Mouse (Mus musculus) G1E (cell line): Measurements from ENCODE around the gene Kmt5a. TPM values are rescaled to one million over a fixed set of nuclear protein-coding genes. Genes with fewer than 3 reads are reported as not detected.

Experiments
- ATAC-seq: 2 replicates; pipeline ENCODE4 v1.8.0; 2016; ENCODE audit warnings: mild to moderate bottlenecking; ENCODE audit not compliant: insufficient number of reproducible peaks, poor library complexity, low FRiP score, severe bottlenecking; ENCODE audit errors: extremely low read depth
- DNase-seq: peaks from one replicate; pipeline ENCODE4 v3.0.0; 2012; ENCODE audit warnings: low spot score
- H3K27me3 ChIP-seq: 2 replicates; pipeline ENCODE4 v1.6.1; 2012; ENCODE audit warnings: mild to moderate bottlenecking, low read length, inconsistent platforms; ENCODE audit not compliant: insufficient read depth
- H3K36me3 ChIP-seq: replicated peaks from 2 replicates; pipeline ENCODE3; 2012; ENCODE audit warnings: mild to moderate bottlenecking, inconsistent platforms
- H3K4me1 ChIP-seq: 2 replicates; pipeline ENCODE4 v1.6.1; 2012; ENCODE audit warnings: low read depth, low read length, inconsistent platforms, mixed read lengths; ENCODE audit not compliant: insufficient read depth
- H3K4me3 ChIP-seq: 2 replicates; pipeline ENCODE4 v1.5.1; 2012; ENCODE audit warnings: low read depth, mild to moderate bottlenecking, inconsistent platforms, low read length, moderate library complexity, mixed read lengths
- H3K9me3 ChIP-seq: replicated peaks from 2 replicates; pipeline ENCODE4 v1.6.1; 2012; ENCODE audit warnings: inconsistent platforms
- CTCF ChIP-seq: IDR thresholded peaks from 2 replicates; pipeline ENCODE4 v1.5.1; 2012; ENCODE audit warnings: low read depth, low read length, inconsistent platforms, mixed read lengths
- GATA1 ChIP-seq: IDR thresholded peaks from 2 replicates; pipeline ENCODE4 v1.6.1; 2012; ENCODE audit warnings: borderline replicate concordance, low read length, inconsistent platforms, mixed read lengths
- GATA2 ChIP-seq: IDR thresholded peaks from 2 replicates; pipeline ENCODE4 v1.6.1; 2012; ENCODE audit warnings: low read depth, low read length, inconsistent platforms, borderline replicate concordance
- POLR2AphosphoS5 ChIP-seq: IDR thresholded peaks from 2 replicates; pipeline ENCODE4 v1.6.1; 2012; ENCODE audit warnings: low read depth, low read length, inconsistent platforms; ENCODE audit not compliant: insufficient replicate concordance
- TAL1 ChIP-seq: conservative IDR thresholded peaks from 2 replicates; pipeline ENCODE4 v1.6.1; 2012; ENCODE audit warnings: low read depth, low read length, inconsistent platforms, mixed read lengths
- polyA plus RNA-seq: library from polyadenylated mRNA; stranded (reverse); fragments of >175 nt; gene quantifications from 2 replicates; pipeline ENCODE4 v1.2.3, GENCODE M21; 2012
- total RNA-seq, 2 experiments: library from RNA; stranded (forward) in 1 of 2; stranded (reverse) in 1 of 2; fragments of 200-1000 nt in 1 of 2; fragments of >200 nt in 1 of 2; fragmentation: Nextera tagmentation in 1 of 2; gene quantifications; 2 replicates each; pipeline ENCODE4 v1.2.3; 2014 to 2017

Kmt5a gene
- total and polyA plus RNA-seq, 3 experiments: 91.8 to 504 (median 320) TPM

- peaks cover 27% of the 10 kb centered on the region for H3K36me3 ChIP-seq
- H3K9me3 ChIP-seq: no peaks in the 10 kb centered on the region
- DNase-seq: no peak
- peaks cover 66% of the 10 kb centered on the region for H3K4me1 ChIP-seq
- TF ChIP-seq CTCF: no peak
- no peak overlapping the region; the same call in 1 of the 2 replicates for H3K4me3 ChIP-seq
- ATAC-seq: no peak
- H3K27me3 ChIP-seq: no peaks in the 10 kb centered on the region
These were observed 17.9 kb upstream of the Kmt5a start for GRCm38 (mm10) chr5:124421786-124422185.

- no peak for ATAC-seq
- Histone ChIP-seq H3K4me1 (peaks cover 54% of the 10 kb centered on the region), H3K4me3 (peak overlapping the region; percentile 98), H3K27me3 (no peaks in the 10 kb centered on the region), H3K9me3 (no peaks in the 10 kb centered on the region), H3K36me3 (peaks cover 20% of the 10 kb centered on the region)
- TF ChIP-seq TAL1 (no peak), POLR2AphosphoS5 (no peak), CTCF (no peak), GATA2 (no peak), GATA1 (no peak)
- DNase-seq: peak; percentile 33
These were observed 15.5 kb upstream of the Kmt5a start for GRCm38 (mm10) chr5:124424200-124424722.

GRCm38 (mm10) chr5:124424723-124425411 is 14.9 kb upstream of the Kmt5a start:
- H3K9me3 ChIP-seq: no peaks in the 10 kb centered on the region
- H3K4me3 ChIP-seq: peak overlapping the region; percentile 98
- peaks cover 19% of the 10 kb centered on the region for H3K36me3 ChIP-seq
- H3K4me1 ChIP-seq: peaks cover 48% of the 10 kb centered on the region
- ATAC-seq (no peak), DNase-seq (peak; percentile 13)
- TF ChIP-seq GATA2: no peak
- no peak for TF ChIP-seq GATA1
- TF ChIP-seq TAL1: no peak
- TF ChIP-seq POLR2AphosphoS5: no peak
- TF ChIP-seq CTCF: no peak
- no peaks in the 10 kb centered on the region for H3K27me3 ChIP-seq

- H3K4me3 ChIP-seq: peak within 1 kb of the TSS; percentile 98
- DNase-seq (peak; percentile 84), ATAC-seq (peak; percentile 79)
- H3K27me3 ChIP-seq: no peaks in the 10 kb centered on the region
- H3K4me1 ChIP-seq: peaks cover 42% of the 10 kb centered on the region
- TF ChIP-seq GATA2: no peak
- no peak for TF ChIP-seq POLR2AphosphoS5
- TF ChIP-seq TAL1: no peak
- TF ChIP-seq CTCF: no peak
- TF ChIP-seq GATA1: no peak
- no peaks in the 10 kb centered on the region for H3K9me3 ChIP-seq
- peaks cover 17% of the 10 kb centered on the region for H3K36me3 ChIP-seq
These were observed 14.1 kb upstream of the Kmt5a start, which contains the start of gene Sbno1 for GRCm38 (mm10) chr5:124425412-124426259. TSS of gene Sbno1 (minus strand) at chr5:124426001.

GRCm38 (mm10) chr5:124426475-124427071 is 13.2 kb upstream of the Kmt5a start:
- DNase-seq (no peak), ATAC-seq (no peak)
- Histone ChIP-seq H3K27me3 (no peaks in the 10 kb centered on the region), H3K36me3 (peaks cover 14% of the 10 kb centered on the region), H3K4me3 (peak overlapping the region; percentile 98; the same call in 1 of the 2 replicates), H3K4me1 (peaks cover 36% of the 10 kb centered on the region), H3K9me3 (no peaks in the 10 kb centered on the region)
- no peak for TF ChIP-seq POLR2AphosphoS5
- no peak for TF ChIP-seq CTCF
- TF ChIP-seq GATA1: no peak
- TF ChIP-seq GATA2: no peak
- no peak for TF ChIP-seq TAL1

GRCm38 (mm10) chr5:124432398-124433012 is 7.2 kb upstream of the Kmt5a start:
- H3K36me3 ChIP-seq: no peaks in the 10 kb centered on the region
- no peak for TF ChIP-seq GATA2
- no peak for TF ChIP-seq GATA1
- TF ChIP-seq CTCF: peak; percentile 57; the same call in 1 of the 2 replicates
- no peak for TF ChIP-seq POLR2AphosphoS5
- TF ChIP-seq TAL1: no peak
- DNase-seq (no peak), ATAC-seq (no peak)
- no peak overlapping the region for H3K4me3 ChIP-seq
- H3K9me3 ChIP-seq: no peaks in the 10 kb centered on the region
- H3K27me3 ChIP-seq: no peaks in the 10 kb centered on the region
- H3K4me1 ChIP-seq: peaks cover 13% of the 10 kb centered on the region; the same call in 1 of the 2 replicates
